Mouse (Mus musculus) megakaryocyte progenitor cell, adult 5-6 weeks (primary cell): ENCODE measurements at regions not wholly inside any gene's neighbourhood (a gene's known extent, or its start where the extent isn't known, plus 50 kb on each side); places are given as distances from the start of the nearest gene placed in this dataset.

Experiments
- ATAC-seq: replicated peaks from 2 replicates; pipeline ENCODE4 v1.8.0; 2016; ENCODE audit warnings: mild to moderate bottlenecking, moderate TSS enrichment, inconsistent platforms; ENCODE audit not compliant: poor library complexity

GRCm38 (mm10) chr1:35428126-35428840 lies 578.5 kb downstream of the Plekhb2 start:
- ATAC-seq: no peak

DNA sequence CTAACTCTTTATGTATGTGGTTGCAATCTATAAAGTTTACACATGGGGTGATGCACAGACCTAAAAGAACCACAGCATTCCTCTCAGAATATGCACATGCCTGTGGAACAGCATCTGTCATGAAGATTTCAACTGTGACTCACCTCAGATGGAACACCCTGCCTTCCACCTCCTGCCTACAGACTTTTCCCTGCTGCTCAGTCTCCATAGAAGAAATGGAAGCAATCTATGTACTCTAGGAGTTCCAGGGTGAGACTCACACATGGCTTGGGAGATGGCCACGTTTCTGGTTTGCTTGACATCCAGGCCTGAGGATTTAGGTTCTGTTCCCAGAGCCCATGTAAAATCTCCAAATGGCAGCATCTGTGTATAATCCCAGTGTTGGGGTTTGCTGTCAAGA lies 579.7 kb downstream of the Plekhb2 start:
- ATAC-seq: no peak

DNA sequence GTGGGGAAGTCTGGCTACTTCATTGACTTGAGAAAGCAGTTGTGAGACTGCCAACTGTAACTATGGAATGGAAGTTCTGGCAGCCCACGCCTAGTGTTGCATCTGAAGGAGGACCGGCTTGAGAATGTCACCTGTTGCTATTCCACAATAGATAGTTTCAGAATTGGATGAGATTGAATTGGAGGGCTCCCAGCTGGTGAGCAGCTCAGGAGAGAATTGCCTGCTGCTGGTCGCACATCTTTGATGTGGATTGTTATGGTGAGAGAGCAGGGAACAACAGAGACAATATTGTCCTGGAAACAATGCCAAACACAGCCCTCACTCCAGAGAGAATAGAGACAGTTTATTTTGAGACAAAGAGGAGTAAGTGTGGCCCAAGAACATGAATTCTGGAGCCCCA lies 585.9 kb downstream of the Plekhb2 start:
- ATAC-seq: no peak

- ATAC-seq: no peak
Observed at GRCm38 (mm10) chr1:35447345-35447744, 597.6 kb downstream of the Plekhb2 start.

GRCm38 (mm10) chr1:35452441-35453107 lies 602.8 kb downstream of the Plekhb2 start:
- no peak for ATAC-seq

- no peak for ATAC-seq
Observed at GRCm38 (mm10) chr1:35457591-35457990, 607.8 kb downstream of the Plekhb2 start.

- no peak for ATAC-seq
Observed at GRCm38 (mm10) chr1:35465081-35465480, 603.1 kb upstream of the Hs6st1 start.

- no peak for ATAC-seq
Observed at GRCm38 (mm10) chr1:35469185-35469753, 598.9 kb upstream of the Hs6st1 start.

GRCm38 (mm10) chr1:35478262-35478661 lies 589.9 kb upstream of the Hs6st1 start:
- 0 out of 2 replicates have a peak, but pooled peaks have one; percentile 42 for ATAC-seq

GRCm38 (mm10) chr1:35495963-35496362 lies 572.2 kb upstream of the Hs6st1 start:
- ATAC-seq: no peak

- ATAC-seq: no peak
Observed at GRCm38 (mm10) chr1:35522951-35523350, 545.2 kb upstream of the Hs6st1 start.

- ATAC-seq: no peak
Observed at GRCm38 (mm10) chr1:35523790-35524362, 544.3 kb upstream of the Hs6st1 start.

DNA sequence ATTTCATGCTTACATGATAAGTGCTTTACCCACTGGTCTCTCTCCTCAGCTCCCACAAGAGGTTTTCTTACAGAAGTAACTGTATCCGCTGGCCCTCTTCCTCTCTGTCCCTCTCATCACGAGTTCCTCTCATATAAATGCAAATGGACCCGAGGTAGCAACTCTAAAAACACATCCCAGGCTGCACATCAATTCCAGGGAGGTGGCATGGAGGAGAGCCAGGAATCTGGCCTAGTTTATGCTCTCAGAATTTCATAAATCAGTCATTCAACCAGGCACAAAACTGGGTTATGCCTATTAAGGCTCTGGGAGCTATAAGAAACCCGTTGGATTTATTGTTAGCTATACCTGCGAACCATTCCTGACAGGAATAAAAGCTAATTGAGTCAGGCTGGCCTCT lies 543.4 kb upstream of the Hs6st1 start:
- no peak for ATAC-seq

DNA sequence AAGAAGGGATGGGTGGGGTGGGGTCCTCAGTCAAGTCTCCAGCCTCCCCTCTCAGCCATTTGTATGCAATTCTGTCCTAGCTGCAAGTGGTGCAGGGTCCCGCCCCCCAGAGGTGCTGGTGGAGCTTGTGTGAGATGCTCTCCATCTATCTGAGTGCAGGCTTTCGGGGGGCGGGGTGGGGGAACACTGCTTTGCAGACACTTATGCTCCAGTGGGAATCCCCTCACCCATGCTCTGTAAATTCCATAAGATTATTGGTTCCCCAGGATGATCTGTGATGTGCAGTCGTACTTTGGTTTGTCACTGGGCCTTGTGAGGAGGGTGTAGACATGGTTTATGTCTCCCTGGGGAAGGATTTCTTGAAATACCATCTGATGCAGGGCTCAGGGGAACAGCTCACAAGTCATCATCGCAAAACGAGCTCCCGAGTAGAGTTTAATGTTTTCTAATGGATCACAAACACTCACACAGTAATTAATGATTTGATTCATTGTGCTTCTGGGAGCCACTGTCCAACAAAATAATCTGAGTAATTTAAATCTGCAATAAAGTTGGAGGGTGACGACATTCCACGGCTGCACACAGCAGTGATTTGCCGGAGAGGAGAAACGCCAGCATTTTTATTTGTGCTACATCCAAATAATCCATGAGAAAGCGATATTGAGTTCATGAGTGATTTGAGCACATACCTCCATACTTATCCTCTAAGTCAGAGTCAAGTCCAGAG lies 540.3 kb upstream of the Hs6st1 start:
- no peak for ATAC-seq

GRCm38 (mm10) chr1:35535470-35535869 lies 532.7 kb upstream of the Hs6st1 start:
- ATAC-seq: no peak

GRCm38 (mm10) chr1:35536276-35536675 lies 531.9 kb upstream of the Hs6st1 start:
- ATAC-seq: no peak

DNA sequence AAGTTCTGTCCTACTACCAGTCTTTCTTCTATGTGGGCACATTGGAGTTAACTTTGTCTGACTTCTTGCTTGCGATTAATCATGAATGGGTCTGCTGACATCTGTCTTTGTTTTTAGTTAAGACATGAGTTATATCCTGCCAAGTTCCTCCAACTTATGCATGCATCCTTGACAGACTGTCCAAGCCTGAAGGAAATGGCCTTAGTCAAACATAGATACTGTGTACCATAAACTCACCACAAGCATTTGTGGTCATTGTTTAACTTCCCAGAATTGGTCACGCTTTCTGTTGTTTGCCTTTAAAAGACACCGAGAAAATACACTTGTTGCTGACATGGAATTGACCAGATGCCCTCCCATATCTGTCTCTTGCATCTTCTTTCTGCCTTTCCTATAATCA lies 519.4 kb upstream of the Hs6st1 start:
- no peak for ATAC-seq

GRCm38 (mm10) chr1:35551503-35551902 lies 516.7 kb upstream of the Hs6st1 start:
- no peak for ATAC-seq

DNA sequence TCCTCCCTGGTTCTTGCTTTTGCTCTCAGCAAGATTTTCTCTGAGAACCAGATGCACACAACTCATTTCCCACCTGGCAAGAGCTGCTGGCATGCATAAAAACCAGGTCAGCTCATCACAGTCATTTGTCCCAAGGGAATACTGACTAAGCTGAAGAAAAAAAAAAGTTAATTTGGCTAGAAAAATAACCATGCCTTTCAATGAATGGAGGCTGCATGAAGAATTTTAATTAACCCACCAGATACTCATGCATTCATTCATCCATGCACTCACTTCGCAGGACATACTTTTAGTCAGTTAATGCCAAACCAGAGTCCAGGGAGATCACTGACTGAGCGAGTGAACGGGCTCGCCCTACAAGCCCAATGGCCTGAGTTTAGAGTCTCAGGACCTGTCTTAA lies 505.4 kb upstream of the Hs6st1 start:
- no peak for ATAC-seq

- no peak for ATAC-seq
Observed at GRCm38 (mm10) chr1:35575203-35575602, 493.0 kb upstream of the Hs6st1 start.

DNA sequence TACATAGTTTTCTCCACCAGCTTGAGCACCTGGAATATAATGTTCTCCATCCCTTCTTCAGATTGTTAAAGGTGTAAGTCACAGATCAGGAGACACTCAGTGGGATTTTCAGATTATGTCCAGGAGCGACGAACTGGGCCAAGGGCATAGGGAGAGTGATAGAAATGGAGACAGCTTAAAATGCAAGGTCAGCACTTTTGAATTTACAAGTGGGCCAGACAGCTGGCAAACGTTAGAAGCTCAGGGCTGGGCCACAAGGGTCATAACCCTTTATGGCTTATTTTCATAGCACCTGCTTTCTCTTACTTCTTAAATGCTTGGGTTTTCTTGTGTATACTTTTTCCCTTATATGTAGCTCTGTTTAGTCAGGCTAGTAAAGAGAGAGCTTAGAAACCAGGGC lies 488.8 kb upstream of the Hs6st1 start:
- no peak for ATAC-seq
